Mouse (Mus musculus): Measurements from ENCODE around the gene Il1r1. TPM values are rescaled to one million over a fixed set of nuclear protein-coding genes. Genes with fewer than 3 reads are reported as not detected.

Gene Il1r1
- total and polyA plus RNA-seq, 3 experiments = 1.4 to 3.1 TPM; not detected in 1

DNA sequence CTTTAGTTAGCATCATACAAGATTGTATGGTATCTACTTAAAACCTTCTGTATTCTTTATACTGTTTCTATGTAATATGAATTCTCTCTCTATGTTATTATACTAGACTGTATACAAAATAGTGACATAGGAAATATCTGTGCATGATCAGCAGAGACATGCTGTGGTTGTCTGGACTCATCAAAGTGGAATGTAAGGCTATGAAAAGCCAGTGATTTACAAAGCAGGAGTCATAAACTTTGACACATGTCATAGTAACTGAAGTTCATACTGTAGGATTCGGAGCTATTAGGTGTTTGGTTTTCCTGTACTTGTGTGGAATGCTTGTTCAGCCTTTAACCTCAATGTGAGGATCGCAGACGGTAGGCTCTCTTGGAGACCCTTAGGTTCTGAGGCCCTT is 8.7 kb downstream of the Il1r1 start:
- no peak overlapping the region for H3K27ac ChIP-seq (ENCODE audit: control insufficient read depth, low read depth, low read length)

DNA sequence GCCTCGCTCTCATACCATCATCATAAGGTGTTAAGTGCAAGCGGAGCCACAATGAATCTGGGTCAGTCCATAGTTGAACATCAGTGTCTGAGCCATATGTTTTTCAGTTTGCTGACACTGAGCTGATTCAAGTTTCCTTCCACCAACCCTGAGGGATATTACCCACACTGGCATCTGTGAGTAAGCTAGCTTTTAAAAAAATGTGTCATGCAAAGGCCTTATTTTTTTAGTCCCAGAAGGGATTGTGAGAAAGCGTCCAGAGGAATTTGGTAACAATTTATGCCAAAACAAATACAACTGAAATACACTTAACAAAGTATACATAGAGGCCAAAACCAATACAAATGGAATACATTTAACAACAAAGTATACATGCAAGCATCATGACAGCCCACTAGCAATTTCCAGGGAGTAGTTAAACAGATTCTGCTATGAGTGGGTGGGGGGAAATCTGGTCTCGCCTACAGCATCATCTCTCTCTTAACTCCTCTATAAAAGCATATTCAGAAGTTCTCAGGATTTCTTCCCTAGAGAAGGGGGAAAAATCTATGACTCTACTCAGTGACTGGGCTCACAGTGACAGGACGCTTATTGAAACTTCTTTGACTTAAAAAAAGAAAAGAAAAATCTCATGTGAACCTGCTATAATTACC is 10.8 kb downstream of the Il1r1 start:
- TF ChIP-seq MEF2A (IDR thresholded peaks at IDR 0.05; ENCODE audit: extremely low read depth, insufficient replicate concordance, low read depth, low read length, poor library complexity, severe bottlenecking) = no peak
- no peak for TF ChIP-seq SMC3 (IDR thresholded peaks at IDR 0.05; ENCODE audit: low read depth, low read length)
- no peak for TF ChIP-seq BHLHE40 (IDR thresholded peaks at IDR 0.05; ENCODE audit: borderline replicate concordance, low read depth, low read length)
- TF ChIP-seq USF1 (IDR thresholded peaks at IDR 0.05; ENCODE audit: low read depth, low read length) = no peak
- TF ChIP-seq CHD1 (IDR thresholded peaks at IDR 0.05; ENCODE audit: low read depth, low read length) = no peak
- TF ChIP-seq TBP (IDR thresholded peaks at IDR 0.05; ENCODE audit: low read depth, low read length) = no peak
- TF ChIP-seq RAD21 (IDR thresholded peaks at IDR 0.05; ENCODE audit: low read depth, low read length) = no peak
- TF ChIP-seq GATA1 (IDR thresholded peaks at IDR 0.05; ENCODE audit: low read depth, low read length) = no peak
- TF ChIP-seq NRF1 (IDR thresholded peaks at IDR 0.05; ENCODE audit: insufficient read depth, low read depth, low read length, poor library complexity, severe bottlenecking) = no peak
- TF ChIP-seq CTCF (IDR thresholded peaks at IDR 0.05 in 2 of 3, conservative IDR thresholded peaks at IDR 0.05 in 1 of 3; ENCODE audit: control insufficient read depth in 1 of 3, insufficient read depth in 1 of 3, low read depth in 2 of 3, low read length in 3 of 3, poor library complexity in 1 of 3, severe bottlenecking in 1 of 3) = no peak
- no peak for TF ChIP-seq ELF1 (IDR thresholded peaks at IDR 0.05; ENCODE audit: low read depth, low read length)
- no peak for TF ChIP-seq ZMIZ1 (IDR thresholded peaks at IDR 0.05; ENCODE audit: low read depth, low read length)
- no peak for TF ChIP-seq MYB (IDR thresholded peaks at IDR 0.05; ENCODE audit: low read depth, low read length)
- TF ChIP-seq ZNF384 (IDR thresholded peaks at IDR 0.05; ENCODE audit: low read depth, low read length) = no peak
- TF ChIP-seq MAZ (IDR thresholded peaks at IDR 0.05; ENCODE audit: low read depth, low read length) = no peak
- TF ChIP-seq JUND (IDR thresholded peaks at IDR 0.05; ENCODE audit: low read depth, low read length) = no peak
- TF ChIP-seq E2F4 (IDR thresholded peaks at IDR 0.05; ENCODE audit: borderline replicate concordance, low read depth, low read length) = no peak
- TF ChIP-seq UBTF (IDR thresholded peaks at IDR 0.05; ENCODE audit: borderline replicate concordance, insufficient read depth, low read depth, low read length) = no peak
- no peak overlapping the region for H3K27ac ChIP-seq (ENCODE audit: control insufficient read depth, low read depth, low read length)
- no peak overlapping the region for H3K4me3 ChIP-seq (ENCODE audit: control insufficient read depth in 1 of 2, insufficient read depth in 1 of 2, low read depth in 2 of 2, low read length in 2 of 2)
- DNase-seq (ENCODE audit: low read depth, low spot score) = no peak
- no peak overlapping the region for H3K9ac ChIP-seq (ENCODE audit: control insufficient read depth, low read depth, low read length, poor library complexity, severe bottlenecking)
- no peaks in the 10 kb centered on the region for H3K27me3 ChIP-seq (ENCODE audit: control insufficient read depth in 1 of 2, insufficient read depth in 2 of 2, low read length in 2 of 2)
- H3K36me3 ChIP-seq (ENCODE audit: control insufficient read depth in 1 of 2, insufficient read depth in 2 of 2, low read length in 2 of 2) = peaks cover 0 to under 1% of the 10 kb centered on the region in 2 experiments; a peak in 1 of 4 replicates
- H3K79me2 ChIP-seq (ENCODE audit: control insufficient read depth, insufficient read depth, low read length, poor library complexity) = no peaks in the 10 kb centered on the region
- peaks cover 3 to 5% of the 10 kb centered on the region in 2 experiments for H3K4me1 ChIP-seq (ENCODE audit: control insufficient read depth in 1 of 2, insufficient read depth in 2 of 2, low read length in 2 of 2)
- no peaks in the 10 kb centered on the region for H3K9me3 ChIP-seq (replicated peaks; ENCODE audit: insufficient read depth, low read length)

More for the DNA sequence above, 8.7 kb downstream of the Il1r1 start:
- DNase-seq (ENCODE audit: low read depth, low spot score) = no peak
- Histone ChIP-seq H3K4me3 (ENCODE audit: control insufficient read depth in 1 of 2, insufficient read depth in 1 of 2, low read depth in 2 of 2, low read length in 2 of 2) (no peak overlapping the region), H3K9me3 (replicated peaks; ENCODE audit: insufficient read depth, low read length) (no peaks in the 10 kb centered on the region), H3K4me1 (ENCODE audit: control insufficient read depth in 1 of 2, insufficient read depth in 2 of 2, low read length in 2 of 2) (peaks cover 6 to 17% of the 10 kb centered on the region in 2 experiments), H3K27me3 (ENCODE audit: control insufficient read depth in 1 of 2, insufficient read depth in 2 of 2, low read length in 2 of 2) (no peaks in the 10 kb centered on the region), H3K9ac (ENCODE audit: control insufficient read depth, low read depth, low read length, poor library complexity, severe bottlenecking) (no peak overlapping the region), H3K36me3 (ENCODE audit: control insufficient read depth in 1 of 2, insufficient read depth in 2 of 2, low read length in 2 of 2) (peaks cover 0 to 12% of the 10 kb centered on the region in 2 experiments; a peak in 2 of 4 replicates), H3K79me2 (ENCODE audit: control insufficient read depth, insufficient read depth, low read length, poor library complexity) (no peaks in the 10 kb centered on the region)
- TF ChIP-seq ZC3H11A (IDR thresholded peaks at IDR 0.05; ENCODE audit: low read depth, low read length) = no peak
- no peak for TF ChIP-seq SIN3A (IDR thresholded peaks at IDR 0.05; ENCODE audit: low read length)
- no peak for TF ChIP-seq RCOR1 (IDR thresholded peaks at IDR 0.05; ENCODE audit: low read depth, low read length)
- no peak for TF ChIP-seq E2F4 (IDR thresholded peaks at IDR 0.05; ENCODE audit: borderline replicate concordance, low read depth, low read length)
- no peak for TF ChIP-seq POLR2AphosphoS5 (IDR thresholded peaks at IDR 0.05; ENCODE audit: borderline replicate concordance, low read depth, low read length)
- TF ChIP-seq ZNF384 (IDR thresholded peaks at IDR 0.05; ENCODE audit: low read depth, low read length) = no peak
- TF ChIP-seq ZKSCAN1 (IDR thresholded peaks at IDR 0.05; ENCODE audit: low read depth, low read length) = no peak
- no peak for TF ChIP-seq MAZ (IDR thresholded peaks at IDR 0.05; ENCODE audit: low read depth, low read length)
- no peak for TF ChIP-seq MAX (IDR thresholded peaks at IDR 0.05; ENCODE audit: low read length)
- no peak for TF ChIP-seq CTCF (IDR thresholded peaks at IDR 0.05 in 2 of 3, conservative IDR thresholded peaks at IDR 0.05 in 1 of 3; ENCODE audit: control insufficient read depth in 1 of 3, insufficient read depth in 1 of 3, low read depth in 2 of 3, low read length in 3 of 3, poor library complexity in 1 of 3, severe bottlenecking in 1 of 3)
- no peak for TF ChIP-seq RAD21 (IDR thresholded peaks at IDR 0.05; ENCODE audit: low read depth, low read length)
- TF ChIP-seq ETS1 (IDR thresholded peaks at IDR 0.05; ENCODE audit: low read depth, low read length) = no peak

Measured in MEL (cell line).